Mouse (Mus musculus) neural tube, embryonic 11.5 days (tissue): Measurements from ENCODE around the gene Mtmr12. TPM values are rescaled to one million over a fixed set of nuclear protein-coding genes. Genes with fewer than 3 reads are reported as not detected.

ENCODE experiments used
- ATAC-seq: fragments of 200-750 bp; cut with Nextera tagmentation; 2 replicates; pipeline ENCODE4 v1.8.0; 2017; ENCODE audit warnings: moderate number of reproducible peaks, mild to moderate bottlenecking, moderate TSS enrichment, moderate library complexity; ENCODE audit not compliant: insufficient read depth, low FRiP score, low TSS enrichment
- DNase-seq: peaks from one replicate; pipeline ENCODE4 v3.0.0-alpha.2; 2015; ENCODE audit warnings: low spot score
- H3K27ac ChIP-seq: fragments of 300-500 bp; sonication (generic); 2 replicates; pipeline ENCODE4 v1.5.1; 2014; ENCODE audit warnings: low read depth, mild to moderate bottlenecking, low read length
- H3K27me3 ChIP-seq: fragments of 300-500 bp; sonication (generic); 2 replicates; pipeline ENCODE4 v1.6.1; 2014; ENCODE audit warnings: mild to moderate bottlenecking, low read length, mixed read lengths; ENCODE audit not compliant: control insufficient read depth, insufficient read depth
- H3K36me3 ChIP-seq: fragments of 300-500 bp; sonication (generic); 2 replicates; pipeline ENCODE4 v1.6.1; 2014; ENCODE audit warnings: mild to moderate bottlenecking, low read length, moderate library complexity, mixed read lengths; ENCODE audit not compliant: control insufficient read depth, insufficient read depth
- H3K4me1 ChIP-seq: fragments of 300-500 bp; sonication (generic); 2 replicates; pipeline ENCODE4 v1.6.1; 2014; ENCODE audit warnings: low read length, mixed read lengths; ENCODE audit not compliant: control insufficient read depth, insufficient read depth
- H3K4me2 ChIP-seq: fragments of 300-500 bp; sonication (generic); 2 replicates; pipeline ENCODE4 v1.6.1; 2014; ENCODE audit warnings: low read depth, mild to moderate bottlenecking, moderate library complexity
- H3K4me3 ChIP-seq: fragments of 300-500 bp; sonication (generic); 2 replicates; pipeline ENCODE4 v1.5.1; 2014; ENCODE audit warnings: low read depth, low read length
- H3K9ac ChIP-seq: fragments of 300-500 bp; sonication (generic); 2 replicates; pipeline ENCODE4 v1.6.1; 2014; ENCODE audit warnings: mild to moderate bottlenecking, low read length
- H3K9me3 ChIP-seq: fragments of 300-500 bp; sonication (generic); 2 replicates; pipeline ENCODE4 v1.6.1; 2016; ENCODE audit warnings: low read length; ENCODE audit not compliant: control insufficient read depth
- WGBS: fragments of 180-500 bp; shearing (Covaris S2); extraction: QIAGEN DNeasy Blood & Tissue Kit; methylation state at CpG from one replicate; pipeline ENCODE4 v1.1.7; 2014; 5-methylcytosine and 5-hydroxymethylcytosine counted together
- polyA plus RNA-seq: library from polyadenylated mRNA; unstranded; fragments of >200 nt; fragmentation: Nextera tagmentation; extraction: Ambion mirVana; gene quantifications from 2 replicates; pipeline ENCODE4 v1.2.1, GENCODE M21; 2014

Mtmr12 gene
- polyA plus RNA-seq, 1 experiment from 2014 or later: 17.5 TPM

GRCm38 (mm10) chr15:12238337-12238736 is 33.5 kb downstream of the Mtmr12 start:
- no peaks in the 10 kb centered on the region; the same call in 1 of the 2 replicates for H3K36me3 ChIP-seq
- H3K27ac ChIP-seq: no peak overlapping the region
- DNase-seq (no peak), ATAC-seq (no peak)
- H3K9me3 ChIP-seq: no peaks in the 10 kb centered on the region
- no peak overlapping the region for H3K4me2 ChIP-seq
- no peak overlapping the region for H3K9ac ChIP-seq
- H3K27me3 ChIP-seq: no peaks in the 10 kb centered on the region
- no peaks in the 10 kb centered on the region for H3K4me1 ChIP-seq
- no peak overlapping the region for H3K4me3 ChIP-seq
- WGBS: 92% methylated on average over 6 of the region's 6 CpGs

GRCm38 (mm10) chr15:12240705-12241328 is 36.0 kb downstream of the Mtmr12 start:
- Histone ChIP-seq H3K27me3 (no peaks in the 10 kb centered on the region), H3K4me3 (no peak overlapping the region), H3K4me2 (no peak overlapping the region), H3K36me3 (no peaks in the 10 kb centered on the region; the same call in 1 of the 2 replicates), H3K27ac (no peak overlapping the region), H3K9me3 (no peaks in the 10 kb centered on the region), H3K9ac (no peak overlapping the region), H3K4me1 (no peaks in the 10 kb centered on the region)
- DNase-seq (no peak), ATAC-seq (no peak)
- 97% methylated on average over 3 of the region's 3 CpGs for WGBS

GRCm38 (mm10) chr15:12243792-12244191 is 39.0 kb downstream of the Mtmr12 start:
- Histone ChIP-seq H3K4me3 (no peak overlapping the region), H3K9ac (no peak overlapping the region), H3K27ac (no peak overlapping the region), H3K27me3 (no peaks in the 10 kb centered on the region), H3K36me3 (no peaks in the 10 kb centered on the region), H3K9me3 (no peaks in the 10 kb centered on the region), H3K4me2 (no peak overlapping the region), H3K4me1 (no peaks in the 10 kb centered on the region)
- ATAC-seq (no peak), DNase-seq (no peak)
- 79% methylated on average over 3 of the region's 3 CpGs for WGBS

GRCm38 (mm10) chr15:12245580-12246359 is 40.9 kb downstream of the Mtmr12 start:
- no peak for ATAC-seq
- H3K9me3 ChIP-seq: no peaks in the 10 kb centered on the region
- no peaks in the 10 kb centered on the region for H3K27me3 ChIP-seq
- no peak overlapping the region for H3K27ac ChIP-seq
- no peak overlapping the region for H3K9ac ChIP-seq
- DNase-seq: no peak
- no peaks in the 10 kb centered on the region for H3K36me3 ChIP-seq
- 75% methylated on average over 6 of the region's 6 CpGs for WGBS
- no peaks in the 10 kb centered on the region for H3K4me1 ChIP-seq
- no peak overlapping the region for H3K4me2 ChIP-seq
- H3K4me3 ChIP-seq: no peak overlapping the region

- 78% methylated on average over 11 of the region's 11 CpGs for WGBS
- DNase-seq: no peak
- no peak for ATAC-seq
- H3K9ac ChIP-seq: no peak overlapping the region
- H3K4me2 ChIP-seq: no peak overlapping the region
- H3K27me3 ChIP-seq: no peaks in the 10 kb centered on the region
- no peak overlapping the region for H3K27ac ChIP-seq
- H3K9me3 ChIP-seq: no peaks in the 10 kb centered on the region
- no peak overlapping the region for H3K4me3 ChIP-seq
- H3K4me1 ChIP-seq: no peaks in the 10 kb centered on the region
- H3K36me3 ChIP-seq: no peaks in the 10 kb centered on the region
These were observed 41.7 kb downstream of the Mtmr12 start for GRCm38 (mm10) chr15:12246360-12247158.

- Histone ChIP-seq H3K36me3 (peaks cover 3% of the 10 kb centered on the region; the same call in 1 of the 2 replicates), H3K4me2 (no peak overlapping the region), H3K4me3 (no peak overlapping the region), H3K27ac (no peak overlapping the region), H3K9me3 (no peaks in the 10 kb centered on the region), H3K4me1 (no peaks in the 10 kb centered on the region), H3K9ac (no peak overlapping the region), H3K27me3 (no peaks in the 10 kb centered on the region)
- DNase-seq: no peak
- no peak for ATAC-seq
- WGBS: 88% methylated on average over 4 of the region's 4 CpGs
These were observed 42.4 kb downstream of the Mtmr12 start for GRCm38 (mm10) chr15:12247159-12247603.

- Histone ChIP-seq H3K4me2 (no peak overlapping the region), H3K4me1 (no peaks in the 10 kb centered on the region), H3K4me3 (no peak overlapping the region), H3K9ac (no peak overlapping the region), H3K9me3 (no peaks in the 10 kb centered on the region), H3K36me3 (peaks cover 5% of the 10 kb centered on the region), H3K27me3 (no peaks in the 10 kb centered on the region), H3K27ac (no peak overlapping the region)
- WGBS: 63% methylated on average over 4 of the region's 4 CpGs
- no peak for ATAC-seq
- DNase-seq: no peak
These were observed 43.5 kb downstream of the Mtmr12 start for GRCm38 (mm10) chr15:12248279-12248678.

GRCm38 (mm10) chr15:12250350-12250749 is 45.5 kb downstream of the Mtmr12 start:
- WGBS: 85% methylated on average over 5 of the region's 5 CpGs
- H3K9me3 ChIP-seq: no peaks in the 10 kb centered on the region
- DNase-seq (no peak), ATAC-seq (no peak)
- peaks cover 5% of the 10 kb centered on the region for H3K36me3 ChIP-seq
- H3K27ac ChIP-seq: no peak overlapping the region
- no peaks in the 10 kb centered on the region for H3K27me3 ChIP-seq
- no peak overlapping the region for H3K4me2 ChIP-seq
- H3K4me1 ChIP-seq: no peaks in the 10 kb centered on the region
- no peak overlapping the region for H3K9ac ChIP-seq
- H3K4me3 ChIP-seq: no peak overlapping the region
